Mouse (Mus musculus): ENCODE results near the gene Pafah1b1. TPM values are rescaled to one million over a fixed set of nuclear protein-coding genes. Genes with fewer than 3 reads are reported as not detected.

The Pafah1b1 gene
- polyA plus RNA-seq, 1 experiment: 28.8 TPM

GRCm38 (mm10) chr11:74723357-74724234, 874 bp downstream of the Pafah1b1 start:
- DNase-seq: peak; percentile 85
- TF ChIP-seq CTCF (IDR thresholded peaks at IDR 0.05; ENCODE audit: insufficient read depth, low read length) (no peak), POLR2A (IDR thresholded peaks at IDR 0.05; ENCODE audit: borderline replicate concordance, extremely low read depth, low read depth, low read length) (peak; percentile 45; the same call in 1 of the 2 replicates)
- WGBS: under 1% methylated on average over 59 of the region's 75 CpGs

GRCm38 (mm10) chr11:74721971-74722370, 2.5 kb downstream of the Pafah1b1 start:
- TF ChIP-seq CTCF (IDR thresholded peaks at IDR 0.05; ENCODE audit: insufficient read depth, low read length) (no peak), POLR2A (IDR thresholded peaks at IDR 0.05; ENCODE audit: borderline replicate concordance, extremely low read depth, low read depth, low read length) (no peak)
- no peak for DNase-seq
- Histone ChIP-seq H3K4me3 (replicated peaks; ENCODE audit: extremely low read depth, low read depth, low read length) (no peak overlapping the region), H3K4me1 (ENCODE audit: control insufficient read depth, insufficient read depth, low read length) (peaks cover 12% of the 10 kb centered on the region)
- 14% methylated on average over 3 of the region's 3 CpGs for whole genome bisulfite sequencing

More at GRCm38 (mm10) chr11:74723357-74724234, 874 bp downstream of the Pafah1b1 start:
- peak overlapping the region; percentile 97 for H3K4me3 ChIP-seq (replicated peaks; ENCODE audit: extremely low read depth, low read depth, low read length)
- peaks cover 12% of the 10 kb centered on the region for H3K4me1 ChIP-seq (ENCODE audit: control insufficient read depth, insufficient read depth, low read length)

GRCm38 (mm10) chr11:74721141-74721540, 3.3 kb downstream of the Pafah1b1 start:
- no peak for DNase-seq
- peak overlapping the region; percentile 3 for H3K4me3 ChIP-seq (replicated peaks; ENCODE audit: extremely low read depth, low read depth, low read length)
- TF ChIP-seq POLR2A (IDR thresholded peaks at IDR 0.05; ENCODE audit: borderline replicate concordance, extremely low read depth, low read depth, low read length) (no peak), CTCF (IDR thresholded peaks at IDR 0.05; ENCODE audit: insufficient read depth, low read length) (no peak)
- 34% methylated on average over 2 of the region's 2 CpGs for WGBS
- peaks cover 15% of the 10 kb centered on the region for H3K4me1 ChIP-seq (ENCODE audit: control insufficient read depth, insufficient read depth, low read length)

GRCm38 (mm10) chr11:74720668-74721067, 3.8 kb downstream of the Pafah1b1 start:
- WGBS: 42% methylated on average over 1 of the region's 1 CpGs
- TF ChIP-seq CTCF (IDR thresholded peaks at IDR 0.05; ENCODE audit: insufficient read depth, low read length): no peak
- no peak for TF ChIP-seq POLR2A (IDR thresholded peaks at IDR 0.05; ENCODE audit: borderline replicate concordance, extremely low read depth, low read depth, low read length)
- Histone ChIP-seq H3K4me3 (replicated peaks; ENCODE audit: extremely low read depth, low read depth, low read length) (no peak overlapping the region), H3K4me1 (ENCODE audit: control insufficient read depth, insufficient read depth, low read length) (peaks cover 15% of the 10 kb centered on the region)
- no peak for DNase-seq

- TF ChIP-seq POLR2A (IDR thresholded peaks at IDR 0.05; ENCODE audit: borderline replicate concordance, extremely low read depth, low read depth, low read length) (no peak), CTCF (IDR thresholded peaks at IDR 0.05; ENCODE audit: insufficient read depth, low read length) (no peak)
- WGBS: 45% methylated on average over 3 of the region's 3 CpGs
- no peak for DNase-seq
- Histone ChIP-seq H3K4me3 (replicated peaks; ENCODE audit: extremely low read depth, low read depth, low read length) (no peak overlapping the region), H3K4me1 (ENCODE audit: control insufficient read depth, insufficient read depth, low read length) (peaks cover 20% of the 10 kb centered on the region)
Observed at GRCm38 (mm10) chr11:74715971-74716525, 8.4 kb downstream of the Pafah1b1 start.

GRCm38 (mm10) chr11:74710671-74711070, 13.8 kb downstream of the Pafah1b1 start:
- Histone ChIP-seq H3K4me3 (replicated peaks; ENCODE audit: extremely low read depth, low read depth, low read length) (no peak overlapping the region), H3K4me1 (ENCODE audit: control insufficient read depth, insufficient read depth, low read length) (peaks cover 9% of the 10 kb centered on the region)
- TF ChIP-seq CTCF (IDR thresholded peaks at IDR 0.05; ENCODE audit: insufficient read depth, low read length) (no peak), POLR2A (IDR thresholded peaks at IDR 0.05; ENCODE audit: borderline replicate concordance, extremely low read depth, low read depth, low read length) (no peak)
- no peak for DNase-seq
- WGBS: 85% methylated on average over 1 of the region's 1 CpGs

GRCm38 (mm10) chr11:74708781-74709180, 15.7 kb downstream of the Pafah1b1 start:
- 18% methylated on average over 1 of the region's 1 CpGs for WGBS
- no peak for DNase-seq
- Histone ChIP-seq H3K4me3 (replicated peaks; ENCODE audit: extremely low read depth, low read depth, low read length) (no peak overlapping the region), H3K4me1 (ENCODE audit: control insufficient read depth, insufficient read depth, low read length) (peaks cover 9% of the 10 kb centered on the region)
- TF ChIP-seq CTCF (IDR thresholded peaks at IDR 0.05; ENCODE audit: insufficient read depth, low read length) (no peak), POLR2A (IDR thresholded peaks at IDR 0.05; ENCODE audit: borderline replicate concordance, extremely low read depth, low read depth, low read length) (no peak)

GRCm38 (mm10) chr11:74704068-74704467, 20.4 kb downstream of the Pafah1b1 start:
- TF ChIP-seq POLR2A (IDR thresholded peaks at IDR 0.05; ENCODE audit: borderline replicate concordance, extremely low read depth, low read depth, low read length): no peak
- no peak for TF ChIP-seq CTCF (IDR thresholded peaks at IDR 0.05; ENCODE audit: insufficient read depth, low read length)
- WGBS: 54% methylated on average over 2 of the region's 2 CpGs
- Histone ChIP-seq H3K4me1 (ENCODE audit: control insufficient read depth, insufficient read depth, low read length) (peaks cover 4% of the 10 kb centered on the region), H3K4me3 (replicated peaks; ENCODE audit: extremely low read depth, low read depth, low read length) (no peak overlapping the region)
- DNase-seq: no peak

- TF ChIP-seq POLR2A (IDR thresholded peaks at IDR 0.05; ENCODE audit: borderline replicate concordance, extremely low read depth, low read depth, low read length) (no peak), CTCF (IDR thresholded peaks at IDR 0.05; ENCODE audit: insufficient read depth, low read length) (no peak)
- no peaks in the 10 kb centered on the region; the same call in 1 of the 2 replicates for H3K4me1 ChIP-seq (ENCODE audit: control insufficient read depth, insufficient read depth, low read length)
- DNase-seq: no peak
- H3K4me3 ChIP-seq (replicated peaks; ENCODE audit: extremely low read depth, low read depth, low read length): no peak overlapping the region
- 94% methylated on average over 2 of the region's 2 CpGs for WGBS
Observed at GRCm38 (mm10) chr11:74699505-74699904, 25.0 kb downstream of the Pafah1b1 start.
